Mouse (Mus musculus): ENCODE data around the gene Slc6a21.

GRCm38 (mm10) chr7:45273672-45274071 lies 3.6 kb upstream of the Slc6a21 start:
- TF ChIP-seq POLR2A (IDR thresholded peaks at IDR 0.05; ENCODE audit: insufficient read length, low read depth), result no peak
- no peak for TF ChIP-seq MYOD1 (IDR thresholded peaks at IDR 0.05; ENCODE audit: control insufficient read depth in 1 of 3, insufficient read length in 2 of 3, low read depth in 2 of 3)
- TF ChIP-seq MAX (IDR thresholded peaks at IDR 0.05; ENCODE audit: low read depth), result no peak
- no peak for TF ChIP-seq POLR2AphosphoS2 (IDR thresholded peaks at IDR 0.05; ENCODE audit: insufficient read length, low read depth)
- no peak for TF ChIP-seq USF1 (IDR thresholded peaks at IDR 0.05; ENCODE audit: low read depth)
- TF ChIP-seq MYOG (IDR thresholded peaks at IDR 0.05; ENCODE audit: control insufficient read depth in 1 of 3, insufficient read depth in 1 of 3, insufficient read length in 2 of 3, low read depth in 2 of 3), result no peak
- no peak for TF ChIP-seq TCF12 (IDR thresholded peaks at IDR 0.05; ENCODE audit: insufficient read depth, poor library complexity, severe bottlenecking)
